Mouse (Mus musculus) bone marrow, adult 2 months (tissue): ENCODE results near the gene Ccdc12.

Source experiments
- CTCF ChIP-seq: fragments of 200-500 bp; IDR thresholded peaks from 2 replicates; pipeline ENCODE4 v1.5.1; 2011; ENCODE audit warnings: low read length, control low read depth; ENCODE audit not compliant: control insufficient read depth, insufficient read depth
- POLR2A ChIP-seq: fragments of 200-500 bp; IDR thresholded peaks from 2 replicates; pipeline ENCODE4 v1.6.1; 2011; ENCODE audit warnings: low read depth, mild to moderate bottlenecking, control low read depth, low read length, borderline replicate concordance; ENCODE audit not compliant: control insufficient read depth

- TF ChIP-seq POLR2A (no peak), CTCF (no peak)
Observed at GRCm38 (mm10) chr9:110625350-110625908, 30.9 kb upstream of the Ccdc12 start.
